Mouse (Mus musculus): ENCODE results near the gene Dtx3. TPM values are rescaled to one million over a fixed set of nuclear protein-coding genes. Genes with fewer than 3 reads are reported as not detected.

The Dtx3 gene
- total and polyA plus RNA-seq, 3 experiments: 23.7 to 102 (median 24.2) TPM

GRCm38 (mm10) chr10:127230693-127231092, 35.2 kb upstream of the Dtx3 start:
- H3K4me1 ChIP-seq (ENCODE audit: control insufficient read depth, insufficient read depth, low read length): no peaks in the 10 kb centered on the region
- no peak for DNase-seq
- H3K36me3 ChIP-seq (ENCODE audit: control insufficient read depth, insufficient read depth, low read length): no peaks in the 10 kb centered on the region
- H3K27me3 ChIP-seq (ENCODE audit: control insufficient read depth, insufficient read depth, low read length): no peaks in the 10 kb centered on the region; the same call in 1 of the 2 replicates
- H3K4me3 ChIP-seq: no peak overlapping the region
- 77% methylated on average over 12 of the region's 12 CpGs for WGBS
- no peak overlapping the region for H3K9ac ChIP-seq (ENCODE audit: low read depth, low read length)
- no peak overlapping the region for H3K27ac ChIP-seq
- no peaks in the 10 kb centered on the region for H3K79me2 ChIP-seq (replicated peaks; ENCODE audit: control insufficient read depth, insufficient read depth, low read length)
- no peak for TF ChIP-seq CTCF (IDR thresholded peaks at IDR 0.05)
- no peak for TF ChIP-seq EP300 (IDR thresholded peaks at IDR 0.05; ENCODE audit: insufficient read depth, low read depth, low read length)
- no peak for TF ChIP-seq POLR2A (IDR thresholded peaks at IDR 0.05; ENCODE audit: insufficient read depth, low read depth, low read length)
- intact Hi-C loops (cut with DNase I): no loop called here

GRCm38 (mm10) chr10:127228897-127229296, 33.4 kb upstream of the Dtx3 start:
- WGBS: 20% methylated on average over 4 of the region's 4 CpGs
- no peaks in the 10 kb centered on the region for H3K4me1 ChIP-seq (ENCODE audit: control insufficient read depth, insufficient read depth, low read length)
- H3K27me3 ChIP-seq (ENCODE audit: control insufficient read depth, insufficient read depth, low read length): no peaks in the 10 kb centered on the region
- H3K9ac ChIP-seq (ENCODE audit: low read depth, low read length): no peak overlapping the region
- no peak overlapping the region for H3K4me3 ChIP-seq
- H3K36me3 ChIP-seq (ENCODE audit: control insufficient read depth, insufficient read depth, low read length): no peaks in the 10 kb centered on the region
- H3K79me2 ChIP-seq (replicated peaks; ENCODE audit: control insufficient read depth, insufficient read depth, low read length): no peaks in the 10 kb centered on the region
- intact Hi-C loops (cut with DNase I): loop anchor here (1.0 kb wide), 3 partner anchors 52 to 104 kb away; partner anchors contain the start of gene B4galnt1
- H3K27ac ChIP-seq: no peak overlapping the region
- TF ChIP-seq POLR2A (IDR thresholded peaks at IDR 0.05; ENCODE audit: insufficient read depth, low read depth, low read length) (no peak), CTCF (IDR thresholded peaks at IDR 0.05) (peak; percentile 94), EP300 (IDR thresholded peaks at IDR 0.05; ENCODE audit: insufficient read depth, low read depth, low read length) (peak; percentile 62; the same call in 1 of the 2 replicates)
- DNase-seq: peak in 1 of 2 experiments; percentile 29

- no peak for TF ChIP-seq POLR2A (IDR thresholded peaks at IDR 0.05; ENCODE audit: insufficient read depth, low read depth, low read length)
- no peak for TF ChIP-seq EP300 (IDR thresholded peaks at IDR 0.05; ENCODE audit: insufficient read depth, low read depth, low read length)
- no peak for TF ChIP-seq CTCF (IDR thresholded peaks at IDR 0.05)
- H3K27me3 ChIP-seq (ENCODE audit: control insufficient read depth, insufficient read depth, low read length): no peaks in the 10 kb centered on the region
- no peaks in the 10 kb centered on the region for H3K4me1 ChIP-seq (ENCODE audit: control insufficient read depth, insufficient read depth, low read length)
- DNase-seq: no peak
- no peaks in the 10 kb centered on the region for H3K36me3 ChIP-seq (ENCODE audit: control insufficient read depth, insufficient read depth, low read length)
- no peak overlapping the region for H3K4me3 ChIP-seq
- WGBS: 77% methylated on average over 8 of the region's 8 CpGs
- H3K27ac ChIP-seq: no peak overlapping the region
- intact Hi-C loops (cut with DNase I): no loop called here
- H3K79me2 ChIP-seq (replicated peaks; ENCODE audit: control insufficient read depth, insufficient read depth, low read length): no peaks in the 10 kb centered on the region
- H3K9ac ChIP-seq (ENCODE audit: low read depth, low read length): no peak overlapping the region
Measured at GRCm38 (mm10) chr10:127227163-127227562, 31.6 kb upstream of the Dtx3 start.

GRCm38 (mm10) chr10:127226318-127226895, 30.9 kb upstream of the Dtx3 start:
- no peaks in the 10 kb centered on the region for H3K4me1 ChIP-seq (ENCODE audit: control insufficient read depth, insufficient read depth, low read length)
- no peak overlapping the region for H3K4me3 ChIP-seq
- peak; percentile 63 for TF ChIP-seq CTCF (IDR thresholded peaks at IDR 0.05)
- no peak for TF ChIP-seq EP300 (IDR thresholded peaks at IDR 0.05; ENCODE audit: insufficient read depth, low read depth, low read length)
- no peak for TF ChIP-seq POLR2A (IDR thresholded peaks at IDR 0.05; ENCODE audit: insufficient read depth, low read depth, low read length)
- H3K9ac ChIP-seq (ENCODE audit: low read depth, low read length): no peak overlapping the region
- no peaks in the 10 kb centered on the region for H3K36me3 ChIP-seq (ENCODE audit: control insufficient read depth, insufficient read depth, low read length)
- H3K27ac ChIP-seq: no peak overlapping the region
- no peaks in the 10 kb centered on the region for H3K27me3 ChIP-seq (ENCODE audit: control insufficient read depth, insufficient read depth, low read length)
- H3K79me2 ChIP-seq (replicated peaks; ENCODE audit: control insufficient read depth, insufficient read depth, low read length): no peaks in the 10 kb centered on the region
- intact Hi-C loops (cut with DNase I): no loop called here
- DNase-seq: no peak
- 60% methylated on average over 8 of the region's 8 CpGs for WGBS

GRCm38 (mm10) chr10:127225732-127226131, 30.2 kb upstream of the Dtx3 start:
- intact Hi-C loops (cut with DNase I): no loop called here
- Histone ChIP-seq H3K4me3 (no peak overlapping the region), H3K9ac (ENCODE audit: low read depth, low read length) (no peak overlapping the region), H3K4me1 (ENCODE audit: control insufficient read depth, insufficient read depth, low read length) (no peaks in the 10 kb centered on the region), H3K27me3 (ENCODE audit: control insufficient read depth, insufficient read depth, low read length) (no peaks in the 10 kb centered on the region), H3K27ac (no peak overlapping the region), H3K79me2 (replicated peaks; ENCODE audit: control insufficient read depth, insufficient read depth, low read length) (no peaks in the 10 kb centered on the region), H3K36me3 (ENCODE audit: control insufficient read depth, insufficient read depth, low read length) (no peaks in the 10 kb centered on the region)
- WGBS: 40% methylated on average over 10 of the region's 10 CpGs
- DNase-seq: no peak
- no peak for TF ChIP-seq EP300 (IDR thresholded peaks at IDR 0.05; ENCODE audit: insufficient read depth, low read depth, low read length)
- TF ChIP-seq CTCF (IDR thresholded peaks at IDR 0.05): no peak
- no peak for TF ChIP-seq POLR2A (IDR thresholded peaks at IDR 0.05; ENCODE audit: insufficient read depth, low read depth, low read length)

GRCm38 (mm10) chr10:127225213-127225612, 29.7 kb upstream of the Dtx3 start:
- WGBS: 73% methylated on average over 6 of the region's 6 CpGs
- Histone ChIP-seq H3K4me3 (no peak overlapping the region), H3K9ac (ENCODE audit: low read depth, low read length) (no peak overlapping the region), H3K4me1 (ENCODE audit: control insufficient read depth, insufficient read depth, low read length) (no peaks in the 10 kb centered on the region), H3K36me3 (ENCODE audit: control insufficient read depth, insufficient read depth, low read length) (no peaks in the 10 kb centered on the region), H3K79me2 (replicated peaks; ENCODE audit: control insufficient read depth, insufficient read depth, low read length) (no peaks in the 10 kb centered on the region), H3K27me3 (ENCODE audit: control insufficient read depth, insufficient read depth, low read length) (no peaks in the 10 kb centered on the region), H3K27ac (no peak overlapping the region)
- intact Hi-C loops (cut with DNase I): no loop called here
- no peak for DNase-seq
- TF ChIP-seq EP300 (IDR thresholded peaks at IDR 0.05; ENCODE audit: insufficient read depth, low read depth, low read length): no peak
- TF ChIP-seq CTCF (IDR thresholded peaks at IDR 0.05): no peak
- no peak for TF ChIP-seq POLR2A (IDR thresholded peaks at IDR 0.05; ENCODE audit: insufficient read depth, low read depth, low read length)
